Mouse (Mus musculus) thymus, adult 2 months (tissue): ENCODE measurements around the gene Otog.

ENCODE experiments used
- CTCF ChIP-seq: fragments of 200-500 bp; IDR thresholded peaks from 2 replicates; pipeline ENCODE4 v1.5.1; 2012; ENCODE audit warnings: mild to moderate bottlenecking, control low read depth, low read length, moderate library complexity, borderline replicate concordance; ENCODE audit not compliant: control insufficient read depth, poor library complexity, insufficient read depth; ENCODE audit errors: extremely low read depth
- POLR2A ChIP-seq: fragments of 200-500 bp; IDR thresholded peaks from 2 replicates; pipeline ENCODE4 v1.6.1; 2012; ENCODE audit warnings: mild to moderate bottlenecking, low read length, control low read depth, moderate library complexity; ENCODE audit not compliant: control insufficient read depth, poor library complexity, insufficient read depth; ENCODE audit errors: extremely low read depth

- TF ChIP-seq CTCF (no peak), POLR2A (no peak)
These were observed 99.5 kb downstream of the Otog start for GRCm38 (mm10) chr7:46340295-46340694.
